Mouse (Mus musculus) spleen, adult 2 months (tissue): ENCODE results near the gene Pcp4l1.

Experiments used
- CTCF ChIP-seq: fragments of 200-500 bp; IDR thresholded peaks from 2 replicates; pipeline ENCODE4 v1.5.1; 2011; ENCODE audit warnings: mild to moderate bottlenecking, inconsistent platforms; ENCODE audit not compliant: insufficient read depth, insufficient read length, insufficient replicate concordance; ENCODE audit errors: extremely low read depth
- POLR2A ChIP-seq: fragments of 200-500 bp; IDR thresholded peaks from 2 replicates; pipeline ENCODE4 v1.6.1; 2011; ENCODE audit warnings: low read depth, low read length, inconsistent platforms

DNA sequence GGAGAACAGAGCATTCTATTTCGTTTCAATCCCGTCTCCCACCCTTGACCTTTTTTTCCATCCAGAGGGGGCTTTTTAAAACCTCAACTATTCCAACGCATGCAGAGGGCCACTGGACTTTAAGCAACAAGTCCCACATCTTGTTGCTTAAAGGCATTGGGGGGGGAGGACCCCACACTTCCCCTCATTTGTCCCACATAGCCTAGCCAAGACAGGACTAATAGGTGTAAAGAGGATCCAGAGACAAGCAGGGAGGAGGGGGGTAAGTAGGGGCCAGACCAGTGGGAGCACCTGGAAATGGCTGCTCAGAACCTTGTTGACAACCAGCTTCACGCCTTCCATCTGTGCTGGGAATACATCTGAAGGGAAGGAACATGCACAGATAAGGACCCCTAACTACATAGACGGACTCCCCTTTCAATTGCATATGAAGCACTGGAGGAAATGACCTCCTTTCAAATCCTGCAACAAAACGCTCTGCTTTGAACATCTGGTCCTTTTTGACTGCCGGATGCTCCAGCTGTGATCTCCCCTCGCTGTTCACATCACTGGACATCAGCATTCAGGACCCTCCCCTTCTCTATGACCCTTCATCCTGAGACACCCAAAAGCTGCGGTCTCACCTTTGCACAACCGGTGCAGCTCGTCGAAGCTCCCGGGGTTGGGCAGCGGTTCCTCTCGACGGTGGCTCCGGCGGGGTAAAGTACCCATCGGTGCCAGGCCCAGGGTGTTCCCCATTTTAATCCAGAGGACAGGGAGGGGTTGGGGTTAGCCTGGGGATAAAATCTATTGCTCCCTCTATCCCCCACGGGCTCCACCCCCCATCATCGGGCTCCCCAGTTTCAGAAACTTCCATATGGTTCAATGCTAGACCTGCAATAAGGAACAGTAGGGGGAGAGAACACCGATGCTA lies 25.5 kb upstream of the Pcp4l1 start:
- TF ChIP-seq POLR2A, result no peak
- no peak for TF ChIP-seq CTCF
